In the genomic region with DNA sequence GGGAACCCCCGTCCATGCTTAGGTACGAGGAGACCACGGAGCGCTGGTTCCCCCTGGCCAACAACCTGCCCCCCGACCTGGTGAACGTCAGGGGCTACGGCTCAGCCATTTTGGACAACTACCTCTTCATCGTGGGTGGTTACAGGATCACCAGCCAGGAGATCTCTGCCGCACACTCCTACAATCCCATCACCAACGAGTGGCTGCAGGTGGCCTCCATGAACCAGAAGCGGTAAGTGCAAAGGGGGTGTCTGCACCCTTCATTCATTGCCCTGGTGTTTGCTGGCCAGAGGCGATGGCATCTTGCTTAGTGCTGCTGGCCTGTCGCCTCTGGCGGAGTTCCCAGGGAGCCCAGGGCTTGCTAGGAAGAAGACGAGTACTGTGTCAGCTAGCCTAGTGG, we compare ENCODE assay signal across 7 mouse cellular contexts. TPM values are rescaled to one million over a fixed set of nuclear protein-coding genes. Genes with fewer than 3 reads are reported as not detected.
DNase-seq lines count a peak whose midpoint lies in the region; ATAC-seq lines count a peak whose summit lies in the region.

No protein-coding gene starts in this region.

- peak; percentile 70 for DNase-seq in adrenal gland, adult 2 months
- peak; percentile 75 for DNase-seq in cerebellum, adult 9-11 months
- DNase-seq in layer of hippocampus, postnatal 10 days (ENCODE audit: low spot score in 2 of 2) = peak; percentile 61 to 74
- peak; percentile 26 for DNase-seq in lung, postnatal 14 days
- peak; percentile 53 for DNase-seq in right cerebral cortex, postnatal 14 days

- ATAC-seq in frontal cortex, adult (ENCODE audit: low TSS enrichment) = peak; percentile 54
- peak; percentile 14 to 23; a peak in 1 of 4 replicates for ATAC-seq in hematopoietic stem cell, adult 5-6 weeks (replicated peaks in 1 of 2; ENCODE audit: insufficient read depth in 1 of 2, low FRiP score in 2 of 2, low TSS enrichment in 1 of 2, low read depth in 1 of 2, poor library complexity in 2 of 2, severe bottlenecking in 2 of 2)

RNA-seq across cellular contexts. Expression of a gene that starts 1.0 kb away (rescaled TPM):
- 10 to 100 TPM; 20.9 to 21.3 TPM for total RNA-seq in adrenal gland, adult 2 months (2021)
- 16.4 and 20.6 TPM in 2 replicates for polyA plus RNA-seq in adrenal gland, adult 2 months (2012; rRNA removed)
- total RNA-seq in hematopoietic stem cell, adult 5-6 weeks (2017) = 7.7 and 14.3 TPM in 2 replicates
- 10 to 100 TPM; 23.5 to 25.7 TPM for total RNA-seq in layer of hippocampus, postnatal 10 days (2021)

RNA-seq across cellular contexts. Expression of a gene that starts 5.3 kb away (rescaled TPM):
- total RNA-seq in adrenal gland, adult 2 months (2021) = not detected
- polyA plus RNA-seq in adrenal gland, adult 2 months (2012; rRNA removed) = 0.52 and 0.54 TPM in 2 replicates
- total RNA-seq in hematopoietic stem cell, adult 5-6 weeks (2017) = not detected in 2 replicates
- under 1 TPM in 1 of 2 experiments, not detected in 1; 0.87 TPM for total RNA-seq in layer of hippocampus, postnatal 10 days (2021)

RNA-seq across cellular contexts. Expression of a gene that starts 49.6 kb away (rescaled TPM):
- total RNA-seq in adrenal gland, adult 2 months (2021) = 100 to 1,000 TPM in 1 of 2 experiments, 10 to 100 TPM in 1; 62.7 to 106 TPM
- 5.9 and 6.7 TPM in 2 replicates for polyA plus RNA-seq in adrenal gland, adult 2 months (2012; rRNA removed)
- total RNA-seq in hematopoietic stem cell, adult 5-6 weeks (2017) = 43.6 and 70.9 TPM in 2 replicates
- 10 to 100 TPM; 43.5 to 50.7 TPM for total RNA-seq in layer of hippocampus, postnatal 10 days (2021)

RNA-seq across cellular contexts. Expression of a gene that starts 59.8 kb away (rescaled TPM):
- 1 to 10 TPM in 1 of 2 experiments, under 1 TPM in 1; 0.72 to 1.3 TPM for total RNA-seq in adrenal gland, adult 2 months (2021)
- polyA plus RNA-seq in adrenal gland, adult 2 months (2012; rRNA removed) = 0.08 and 0.15 TPM in 2 replicates
- 1.5 TPM in 1 of 2 replicates, not detected in the other for total RNA-seq in hematopoietic stem cell, adult 5-6 weeks (2017)
- 1 to 10 TPM; 2.5 to 2.8 TPM for total RNA-seq in layer of hippocampus, postnatal 10 days (2021)

Comparison
In these comparisons a context has a peak if more than half of its experiments do, and no peak if none do; other contexts are left out.
1. Peak in every context shown above with its lines: DNase-seq and ATAC-seq.